Mouse (Mus musculus) erythroblast, embryonic 14.5 days (primary cell): ENCODE measurements around the gene Gcnt7.

Experiments
- GATA1 ChIP-seq: IDR thresholded peaks from 2 replicates; pipeline ENCODE4 v1.6.1; 2012; ENCODE audit warnings: low read length, inconsistent platforms, mixed read lengths
- TAL1 ChIP-seq: IDR thresholded peaks from 3 replicates; pipeline ENCODE4 v1.6.1; 2012; ENCODE audit warnings: low read length, inconsistent platforms, mixed read lengths

DNA sequence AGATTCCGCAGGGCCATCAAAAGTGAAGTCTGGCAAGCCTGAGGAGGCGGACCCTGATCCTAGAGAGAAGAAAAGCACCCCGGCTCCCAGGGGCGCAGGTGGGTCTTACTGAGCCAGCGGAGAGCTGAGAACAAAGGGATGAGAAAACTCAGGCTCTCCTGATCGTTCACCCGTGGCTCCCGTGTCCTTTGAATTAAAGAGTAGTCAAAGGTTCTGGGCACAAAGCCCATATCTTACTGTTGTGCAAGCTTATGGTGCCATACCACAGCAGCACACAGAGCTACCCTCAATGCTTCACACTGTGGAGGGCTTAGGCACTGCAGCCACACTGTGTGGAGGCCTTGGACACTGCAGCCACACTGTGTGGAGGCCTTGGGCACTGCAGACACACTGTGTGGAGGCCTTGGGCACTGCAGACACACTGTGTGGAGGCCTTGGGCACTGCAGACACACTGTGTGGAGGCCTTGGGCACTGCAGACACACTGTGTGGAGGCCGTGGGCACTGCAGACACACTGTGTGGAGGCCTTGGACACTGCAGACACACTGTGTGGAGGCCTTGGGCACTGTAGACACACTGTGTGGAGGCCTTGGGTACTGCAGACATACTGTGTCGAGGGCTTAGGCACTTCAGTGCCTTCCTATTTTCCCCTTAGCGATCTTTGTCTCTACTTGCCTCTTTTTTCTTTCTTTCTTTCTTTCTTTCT is 8.2 kb upstream of the Gcnt7 start:
- TF ChIP-seq TAL1 (no peak), GATA1 (no peak)
